Mouse (Mus musculus) CH12.LX (cell line): ENCODE measurements around the gene Il17ra. TPM values are rescaled to one million over a fixed set of nuclear protein-coding genes. Genes with fewer than 3 reads are reported as not detected.

Source experiments
- DNase-seq: peaks from one replicate; pipeline ENCODE4 v3.0.0-alpha.2; 2013; ENCODE audit errors: extremely low read depth
- H3K27ac ChIP-seq: 2 replicates; pipeline ENCODE4 v1.5.1; 2012; ENCODE audit warnings: low read depth, mild to moderate bottlenecking, control low read depth, moderate library complexity; ENCODE audit not compliant: insufficient read depth
- H3K27me3 ChIP-seq: replicated peaks from 2 replicates; pipeline ENCODE3; 2012; ENCODE audit warnings: inconsistent platforms
- H3K36me3 ChIP-seq, 2 experiments: replicated peaks in 1 of 2; 2 replicates each; pipeline versions ENCODE3 to v1.6.1; 2012; ENCODE audit warnings: inconsistent platforms in 1 of 2, low read length in 1 of 2, mild to moderate bottlenecking in 1 of 2, mixed read lengths in 1 of 2, moderate library complexity in 1 of 2; ENCODE audit not compliant: control insufficient read depth in 1 of 2, insufficient read depth in 1 of 2
- H3K4me1 ChIP-seq, 2 experiments: 2 replicates each; pipeline ENCODE4 v1.6.1; 2012; ENCODE audit warnings: inconsistent platforms in 1 of 2, moderate library complexity in 1 of 2; ENCODE audit not compliant: insufficient read depth in 2 of 2, control insufficient read depth in 1 of 2
- H3K4me2 ChIP-seq: 2 replicates; pipeline ENCODE4 v1.6.1; 2012; ENCODE audit warnings: low read depth, mild to moderate bottlenecking, control low read depth; ENCODE audit not compliant: poor library complexity, insufficient read depth, severe bottlenecking
- H3K4me3 ChIP-seq, 3 experiments: fragments of 150-350 bp in 1 of 3; sonication (generic) in 1 of 3; replicated peaks in 1 of 3; 2 replicates each; pipeline versions ENCODE3 to v1.5.1; 2011 to 2012; ENCODE audit warnings: low read depth in 2 of 3, low read length in 2 of 3, mild to moderate bottlenecking in 2 of 3, moderate library complexity in 2 of 3, control low read depth in 1 of 3, improper control_type of control experiment in 1 of 3, inconsistent platforms in 1 of 3, mixed read lengths in 1 of 3; ENCODE audit not compliant: poor library complexity in 1 of 3
- H3K79me2 ChIP-seq: replicated peaks from 2 replicates; pipeline ENCODE4 v1.6.1; 2012; ENCODE audit warnings: mild to moderate bottlenecking, moderate library complexity; ENCODE audit not compliant: control insufficient read depth, poor library complexity, insufficient read depth, severe bottlenecking; ENCODE audit errors: extremely low read depth
- H3K9ac ChIP-seq: 2 replicates; pipeline ENCODE4 v1.6.1; 2012; ENCODE audit warnings: low read depth, mild to moderate bottlenecking, control low read depth, moderate library complexity; ENCODE audit not compliant: insufficient read depth
- H3K9me3 ChIP-seq: replicated peaks from 2 replicates; pipeline ENCODE3; 2012; ENCODE audit warnings: low read length, inconsistent platforms, mixed read lengths
- CTCF ChIP-seq, 2 experiments: IDR thresholded peaks in 1 of 2; conservative IDR thresholded peaks in 1 of 2; 2 replicates each; pipeline ENCODE4 v1.5.1; 2011 to 2012; ENCODE audit warnings: low read depth in 2 of 2, low read length in 2 of 2, improper control_type of control experiment in 1 of 2, inconsistent platforms in 1 of 2, mild to moderate bottlenecking in 1 of 2, moderate library complexity in 1 of 2
- E2F4 ChIP-seq: IDR thresholded peaks from 2 replicates; pipeline ENCODE4 v1.6.1; 2011; ENCODE audit warnings: low read depth, low read length, improper control_type of control experiment; ENCODE audit not compliant: insufficient replicate concordance
- ELF1 ChIP-seq: IDR thresholded peaks from 2 replicates; pipeline ENCODE4 v1.6.1; 2014; ENCODE audit warnings: low read depth, mild to moderate bottlenecking, inconsistent platforms, low read length, improper control_type of control experiment
- ETS1 ChIP-seq: conservative IDR thresholded peaks from 2 replicates; pipeline ENCODE4 v1.6.1; 2012; ENCODE audit warnings: low read depth, mild to moderate bottlenecking, inconsistent platforms, low read length, improper control_type of control experiment, moderate library complexity
- KAT2A ChIP-seq: IDR thresholded peaks from 2 replicates; pipeline ENCODE4 v1.6.1; 2012; ENCODE audit warnings: low read length, improper control_type of control experiment, inconsistent platforms; ENCODE audit not compliant: insufficient replicate concordance
- MAZ ChIP-seq: IDR thresholded peaks from 2 replicates; pipeline ENCODE4 v1.6.1; 2012; ENCODE audit warnings: low read depth, mild to moderate bottlenecking, inconsistent platforms, low read length, improper control_type of control experiment, moderate library complexity
- MEF2A ChIP-seq: IDR thresholded peaks from 2 replicates; pipeline ENCODE4 v1.6.1; 2014; ENCODE audit warnings: low read depth, mild to moderate bottlenecking, inconsistent platforms, low read length, improper control_type of control experiment, borderline replicate concordance
- MXI1 ChIP-seq: IDR thresholded peaks from 2 replicates; pipeline ENCODE4 v1.6.1; 2011; ENCODE audit warnings: mild to moderate bottlenecking, low read depth, low read length, improper control_type of control experiment
- MYC ChIP-seq: IDR thresholded peaks from 2 replicates; pipeline ENCODE4 v1.6.1; 2011; ENCODE audit warnings: low read depth, mild to moderate bottlenecking, improper control_type of control experiment, low read length
- PAX5 ChIP-seq: IDR thresholded peaks from 2 replicates; pipeline ENCODE4 v1.6.1; 2012; ENCODE audit warnings: low read length, inconsistent platforms, mixed read lengths
- POLR2AphosphoS2 ChIP-seq: IDR thresholded peaks from 2 replicates; pipeline ENCODE4 v1.6.1; 2011; ENCODE audit warnings: low read depth, low read length, improper control_type of control experiment
- RAD21 ChIP-seq: IDR thresholded peaks from 2 replicates; pipeline ENCODE4 v1.6.1; 2011; ENCODE audit warnings: low read depth, mild to moderate bottlenecking, low read length, improper control_type of control experiment, moderate library complexity
- SMC3 ChIP-seq: IDR thresholded peaks from 2 replicates; pipeline ENCODE4 v1.6.1; 2011; ENCODE audit warnings: low read depth, low read length, improper control_type of control experiment
- UBTF ChIP-seq: IDR thresholded peaks from 2 replicates; pipeline ENCODE4 v1.6.1; 2012; ENCODE audit warnings: low read depth, mild to moderate bottlenecking, inconsistent platforms, low read length, improper control_type of control experiment, moderate library complexity
- USF2 ChIP-seq: conservative IDR thresholded peaks from 2 replicates; pipeline ENCODE4 v1.6.1; 2011; ENCODE audit warnings: low read depth, low read length, improper control_type of control experiment
- ZC3H11A ChIP-seq: IDR thresholded peaks from 2 replicates; pipeline ENCODE4 v1.6.1; 2012; ENCODE audit warnings: low read depth, mild to moderate bottlenecking, inconsistent platforms, low read length, improper control_type of control experiment
- ZKSCAN1 ChIP-seq: IDR thresholded peaks from 2 replicates; pipeline ENCODE4 v1.6.1; 2012; ENCODE audit warnings: low read depth, inconsistent platforms, low read length, improper control_type of control experiment, borderline replicate concordance
- ZNF384 ChIP-seq: IDR thresholded peaks from 2 replicates; pipeline ENCODE4 v1.6.1; 2012; ENCODE audit warnings: low read depth, low read length, improper control_type of control experiment, inconsistent platforms
- dilution Hi-C: fragments of 300-500 bp; cut with MboI; formaldehyde crosslinking; loops from 2 replicates; pipeline ENCODE4 v1.14.3; 2020; ENCODE audit warnings: low sequenced_read_pairs; ENCODE audit not compliant: extremely low pct_unique_long_range_greater_than_20kb, extremely low pct_ligation_motif_present
- in situ Hi-C: fragments of 300-500 bp; cut with MboI; formaldehyde crosslinking; loops from 3 replicates; pipeline ENCODE4 v1.14.3; 2019; ENCODE audit warnings: low sequenced_read_pairs, low pct_ligation_motif_present, low pct_unique_long_range_greater_than_20kb, mixed read lengths
- polyA plus RNA-seq: library from polyadenylated mRNA; unstranded; fragments of >175 nt; gene quantifications from 2 replicates; pipeline ENCODE4 v1.2.1, GENCODE M21; 2012; ENCODE audit warnings: low read depth; ENCODE audit not compliant: insufficient read length
- total RNA-seq, 2 experiments: library from RNA; depleted of rRNA; stranded (reverse); fragments of 300-350 nt in 1 of 2; fragments of >200 nt in 1 of 2; gene quantifications; 2 replicates each; pipeline ENCODE4 v1.2.3; 2012 to 2014

Gene Il17ra
- total and polyA plus RNA-seq, 3 experiments, result 13.6 to 23.9 (median 14.0) TPM

- DNase-seq, result no peak
- peaks cover 58 to 80% of the 10 kb centered on the region in 2 experiments for H3K36me3 ChIP-seq
- no peaks in the 10 kb centered on the region for H3K79me2 ChIP-seq
- in situ Hi-C loops, result loop anchor here (10.0 kb wide), 1 partner anchor 47 kb away; no protein-coding TSS in a partner anchor
- no peak overlapping the region for H3K9ac ChIP-seq
- dilution Hi-C loops, result no loop called here
- H3K9me3 ChIP-seq, result no peaks in the 10 kb centered on the region
- no peak overlapping the region for H3K27ac ChIP-seq
- H3K4me3 ChIP-seq, result no peak overlapping the region
- peaks cover 0 to 18% of the 10 kb centered on the region in 2 experiments; a peak in 2 of 4 replicates for H3K4me1 ChIP-seq
- no peak for TF ChIP-seq MYC
- no peak for TF ChIP-seq ZNF384
- no peak for TF ChIP-seq MAZ
- no peak for TF ChIP-seq ZC3H11A
- TF ChIP-seq ETS1, result no peak
- TF ChIP-seq RAD21, result no peak
- TF ChIP-seq MEF2A, result no peak
- TF ChIP-seq PAX5, result no peak
- H3K27me3 ChIP-seq, result no peaks in the 10 kb centered on the region
- H3K4me2 ChIP-seq, result no peak overlapping the region
These were observed 19.0 kb downstream of the Il17ra start for GRCm38 (mm10) chr6:120482021-120482420.

- H3K4me2 ChIP-seq, result no peak overlapping the region
- H3K4me1 ChIP-seq, result peaks cover 0 to 20% of the 10 kb centered on the region in 2 experiments; a peak in 2 of 4 replicates
- in situ Hi-C loops, result loop anchor here (10.0 kb wide), 1 partner anchor 48 kb away; no protein-coding TSS in a partner anchor
These were observed 19.7 kb downstream of the Il17ra start for GRCm38 (mm10) chr6:120482756-120483155.

GRCm38 (mm10) chr6:120483211-120483626, 20.2 kb downstream of the Il17ra start:
- H3K36me3 ChIP-seq, result peaks cover 47 to 68% of the 10 kb centered on the region in 2 experiments
- in situ Hi-C loops (loop anchor here (10.0 kb wide), 1 partner anchor 48 kb away; no protein-coding TSS in a partner anchor), dilution Hi-C loops (no loop called here)
- H3K27me3 ChIP-seq, result no peaks in the 10 kb centered on the region
- H3K4me1 ChIP-seq, result peaks cover 0 to 21% of the 10 kb centered on the region in 2 experiments; a peak in 2 of 4 replicates
- no peaks in the 10 kb centered on the region for H3K79me2 ChIP-seq
- H3K27ac ChIP-seq, result no peak overlapping the region
- no peak overlapping the region for H3K9ac ChIP-seq
- H3K4me2 ChIP-seq, result no peak overlapping the region
- H3K9me3 ChIP-seq, result no peaks in the 10 kb centered on the region
- peak; percentile 61 for DNase-seq
- H3K4me3 ChIP-seq, result no peak overlapping the region
- TF ChIP-seq SMC3 (peak; percentile 74), USF2 (no peak), RAD21 (peak; percentile 78), CTCF (conservative IDR thresholded peaks at IDR 0.05 in 1 of 2, IDR thresholded peaks at IDR 0.05 in 1 of 2; ENCODE audit: low read depth in 2 of 2, low read length in 2 of 2) (peak; percentile 69 to 83), UBTF (no peak), ELF1 (no peak), E2F4 (no peak), POLR2AphosphoS2 (no peak), KAT2A (no peak), ZKSCAN1 (no peak)
- TF ChIP-seq, all 38 proteins: peak for 3

More at GRCm38 (mm10) chr6:120482756-120483155, 19.7 kb downstream of the Il17ra start:
- Histone ChIP-seq H3K36me3 (peaks cover 52 to 72% of the 10 kb centered on the region in 2 experiments), H3K4me3 (no peak overlapping the region), H3K79me2 (no peaks in the 10 kb centered on the region), H3K9me3 (no peaks in the 10 kb centered on the region), H3K27me3 (no peaks in the 10 kb centered on the region), H3K9ac (no peak overlapping the region), H3K27ac (no peak overlapping the region)
- DNase-seq, result no peak
- dilution Hi-C loops, result no loop called here
- TF ChIP-seq MXI1, result no peak
- no peak for TF ChIP-seq CTCF (conservative IDR thresholded peaks at IDR 0.05 in 1 of 2, IDR thresholded peaks at IDR 0.05 in 1 of 2; ENCODE audit: low read depth in 2 of 2, low read length in 2 of 2)
- no peak for TF ChIP-seq ZNF384
- no peak for TF ChIP-seq KAT2A
